Mouse (Mus musculus): ENCODE data around the gene Gm20772. TPM values are rescaled to one million over a fixed set of nuclear protein-coding genes. Genes with fewer than 3 reads are reported as not detected.

Gm20772 gene
- total RNA-seq (2023): not detected

DNA sequence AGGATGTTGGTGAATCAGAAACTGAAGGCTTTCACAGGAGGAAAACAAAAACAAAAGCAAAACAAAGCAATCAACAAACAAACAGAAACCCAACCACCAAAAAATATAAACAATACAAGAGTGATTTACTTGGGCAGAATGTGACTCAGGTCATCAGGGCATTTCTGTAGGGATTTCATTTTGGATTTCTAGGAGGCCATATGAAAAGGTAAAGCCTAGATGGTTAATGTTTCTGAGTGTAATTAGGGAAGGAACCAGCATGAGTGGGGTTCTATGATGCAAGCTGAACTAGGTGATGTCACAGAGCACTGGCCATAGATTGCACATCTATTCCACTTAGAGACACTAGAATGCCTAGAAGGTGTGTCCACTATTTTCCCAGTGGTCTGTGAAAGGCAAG, at the start of gene Gm20772, which contains the start of gene Gm20831:
Gene Gm20772, plus strand, starts transcription at position 301 of the 400 bp plus-strand sequence.
Gene Gm20831, plus strand, starts transcription at position 301 of the 400 bp plus-strand sequence.

DNA sequence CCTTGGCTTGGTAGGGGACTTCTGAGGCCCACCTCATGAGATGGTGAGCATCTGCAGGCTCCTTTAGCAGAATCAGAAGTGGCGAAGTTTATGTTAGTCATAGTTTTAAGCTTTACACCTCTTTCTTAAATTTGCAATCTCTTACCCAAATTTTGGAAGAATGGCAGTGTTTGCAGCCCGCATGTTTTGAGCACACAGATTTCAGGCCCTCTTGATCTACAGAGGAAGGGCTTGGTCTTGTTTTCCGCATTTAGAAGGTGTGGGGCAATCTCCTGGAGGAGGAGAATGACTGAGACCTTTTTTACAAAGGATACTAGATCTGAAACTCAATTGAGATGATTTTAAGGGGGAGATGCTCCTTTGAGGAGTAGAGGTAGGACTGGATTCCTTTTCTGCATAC, 28.4 kb upstream of the Gm20772 start, which contains the start of gene Gm21904:
Gene Gm21904, minus strand, starts transcription at position 101 of the 400 bp plus-strand sequence.

Other genes with a start within 250 kb of the Gm20772 start
- not detected for gene Gm21904, start 28.5 kb upstream of the Gm20772 start, total RNA-seq (2023)
- gene Gm20831, start within 50 bp of the Gm20772 start, total RNA-seq (2023): not detected
- gene Srsy, start 62.6 kb downstream of the Gm20772 start, total RNA-seq (2023): not detected
- gene Gm21764, start 187.1 kb downstream of the Gm20772 start, total RNA-seq (2023): not detected
- gene Ssty1, start 214.4 kb downstream of the Gm20772 start, total RNA-seq (2023): not detected

All from neutrophil, adult 83 days (primary cell).